Mouse (Mus musculus) thymus, adult 2 months (tissue): ENCODE data around the gene Cebpb. TPM values are rescaled to one million over a fixed set of nuclear protein-coding genes. Genes with fewer than 3 reads are reported as not detected.

Experiments used
- DNase-seq: peaks from one replicate; pipeline ENCODE4 v3.0.0; 2021
- H3K27ac ChIP-seq: fragments of 200-500 bp; 2 replicates; pipeline ENCODE4 v1.5.1; 2012; ENCODE audit warnings: low read length, control low read depth; ENCODE audit not compliant: control insufficient read depth, insufficient read depth
- H3K27me3 ChIP-seq: fragments of 200-500 bp; 2 replicates; pipeline ENCODE4 v1.6.1; 2012; ENCODE audit warnings: mild to moderate bottlenecking, low read length, moderate library complexity, mixed read lengths; ENCODE audit not compliant: control insufficient read depth, insufficient read depth
- H3K36me3 ChIP-seq: fragments of 200-500 bp; 2 replicates; pipeline ENCODE4 v1.6.1; 2012; ENCODE audit warnings: mild to moderate bottlenecking, low read length, moderate library complexity; ENCODE audit not compliant: control insufficient read depth, insufficient read depth
- H3K4me1 ChIP-seq: fragments of 200-500 bp; replicated peaks from 2 replicates; pipeline ENCODE4 v1.6.1; 2012; ENCODE audit warnings: low read length; ENCODE audit not compliant: control insufficient read depth, insufficient read depth
- H3K4me3 ChIP-seq: fragments of 200-500 bp; 2 replicates; pipeline ENCODE4 v1.5.1; 2012; ENCODE audit warnings: mild to moderate bottlenecking, low read length, control low read depth, moderate library complexity; ENCODE audit not compliant: control insufficient read depth, insufficient read depth
- CTCF ChIP-seq: fragments of 200-500 bp; IDR thresholded peaks from 2 replicates; pipeline ENCODE4 v1.5.1; 2012; ENCODE audit warnings: mild to moderate bottlenecking, control low read depth, low read length, moderate library complexity, borderline replicate concordance; ENCODE audit not compliant: control insufficient read depth, poor library complexity, insufficient read depth; ENCODE audit errors: extremely low read depth
- POLR2A ChIP-seq: fragments of 200-500 bp; IDR thresholded peaks from 2 replicates; pipeline ENCODE4 v1.6.1; 2012; ENCODE audit warnings: mild to moderate bottlenecking, low read length, control low read depth, moderate library complexity; ENCODE audit not compliant: control insufficient read depth, poor library complexity, insufficient read depth; ENCODE audit errors: extremely low read depth
- WGBS: fragments of 180-500 bp; shearing (Covaris S2); methylation state at CpG from one replicate; pipeline ENCODE4 v1.1.7; 2018; 5-methylcytosine and 5-hydroxymethylcytosine counted together
- polyA plus RNA-seq: library from polyadenylated mRNA; depleted of rRNA; stranded (reverse); fragments of >200 nt; gene quantifications from 2 replicates; pipeline ENCODE4 v1.2.3, GENCODE M21; 2012

Gene Cebpb
- polyA plus RNA-seq, 1 experiment: 69.6 TPM

DNA sequence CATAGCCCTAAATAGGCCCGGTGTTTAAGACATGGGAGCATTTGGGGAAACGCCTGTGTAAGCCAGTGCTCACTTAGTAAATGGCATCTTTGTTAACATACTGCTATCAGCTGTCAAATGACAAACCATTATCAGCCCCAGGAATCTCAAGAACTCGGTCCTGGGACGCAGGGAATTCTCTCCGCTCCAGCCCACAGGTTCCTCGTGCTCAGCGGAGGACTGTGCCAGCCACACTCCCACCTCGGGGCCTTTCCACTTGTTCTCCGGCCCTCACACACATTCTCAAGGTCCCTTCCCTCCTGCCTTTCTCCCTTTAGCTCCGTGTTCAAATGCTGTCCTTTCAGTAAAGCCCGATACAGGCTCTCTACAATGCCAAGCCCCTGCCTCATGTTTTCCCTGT, 30.0 kb upstream of the Cebpb start:
- Histone ChIP-seq H3K27me3 (no peaks in the 10 kb centered on the region), H3K4me3 (no peak overlapping the region), H3K4me1 (peaks cover 61% of the 10 kb centered on the region), H3K36me3 (peaks cover 6% of the 10 kb centered on the region; the same call in 1 of the 2 replicates), H3K27ac (no peak overlapping the region)
- TF ChIP-seq POLR2A (no peak), CTCF (no peak)
- WGBS: 91% methylated on average over 11 of the region's 11 CpGs
- DNase-seq: no peak

DNA sequence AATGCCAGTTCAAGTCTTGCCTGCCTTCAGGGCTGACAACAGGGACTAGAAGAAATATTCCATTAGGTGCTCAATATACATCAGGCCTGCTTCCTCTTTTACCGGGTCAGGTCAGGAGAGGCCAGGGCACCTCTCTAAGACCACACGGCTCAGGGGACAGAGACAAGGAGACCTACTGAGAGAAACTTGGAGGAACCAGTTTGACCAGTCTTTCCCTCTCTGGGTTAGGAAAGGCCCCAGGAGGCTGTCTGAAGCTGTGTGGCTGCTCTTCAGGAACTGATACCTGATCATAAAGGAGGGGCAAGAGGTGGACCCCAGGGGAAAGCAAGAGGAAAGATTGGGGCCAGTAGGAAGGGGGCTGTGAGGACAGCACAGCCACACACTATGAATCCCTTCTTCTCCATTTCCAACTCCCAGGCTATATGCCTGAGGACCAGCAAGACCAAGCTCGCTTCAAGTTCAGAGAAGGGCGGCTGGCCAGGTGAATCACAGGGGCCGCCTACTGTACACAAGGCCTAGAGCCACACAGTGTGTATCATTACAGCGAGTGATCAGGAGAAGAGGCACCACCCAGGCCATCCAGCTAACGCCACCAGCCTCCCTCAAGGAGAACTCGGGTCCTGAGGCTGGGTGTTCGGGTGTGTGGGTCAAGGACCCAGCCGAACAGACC, 29.4 kb upstream of the Cebpb start:
- no peak for TF ChIP-seq CTCF
- TF ChIP-seq POLR2A: no peak
- Histone ChIP-seq H3K27ac (no peak overlapping the region), H3K36me3 (peaks cover under 1% of the 10 kb centered on the region; the same call in 1 of the 2 replicates), H3K4me1 (peaks cover 61% of the 10 kb centered on the region), H3K27me3 (no peaks in the 10 kb centered on the region), H3K4me3 (no peak overlapping the region)
- no peak for DNase-seq
- WGBS: 76% methylated on average over 10 of the region's 10 CpGs

DNA sequence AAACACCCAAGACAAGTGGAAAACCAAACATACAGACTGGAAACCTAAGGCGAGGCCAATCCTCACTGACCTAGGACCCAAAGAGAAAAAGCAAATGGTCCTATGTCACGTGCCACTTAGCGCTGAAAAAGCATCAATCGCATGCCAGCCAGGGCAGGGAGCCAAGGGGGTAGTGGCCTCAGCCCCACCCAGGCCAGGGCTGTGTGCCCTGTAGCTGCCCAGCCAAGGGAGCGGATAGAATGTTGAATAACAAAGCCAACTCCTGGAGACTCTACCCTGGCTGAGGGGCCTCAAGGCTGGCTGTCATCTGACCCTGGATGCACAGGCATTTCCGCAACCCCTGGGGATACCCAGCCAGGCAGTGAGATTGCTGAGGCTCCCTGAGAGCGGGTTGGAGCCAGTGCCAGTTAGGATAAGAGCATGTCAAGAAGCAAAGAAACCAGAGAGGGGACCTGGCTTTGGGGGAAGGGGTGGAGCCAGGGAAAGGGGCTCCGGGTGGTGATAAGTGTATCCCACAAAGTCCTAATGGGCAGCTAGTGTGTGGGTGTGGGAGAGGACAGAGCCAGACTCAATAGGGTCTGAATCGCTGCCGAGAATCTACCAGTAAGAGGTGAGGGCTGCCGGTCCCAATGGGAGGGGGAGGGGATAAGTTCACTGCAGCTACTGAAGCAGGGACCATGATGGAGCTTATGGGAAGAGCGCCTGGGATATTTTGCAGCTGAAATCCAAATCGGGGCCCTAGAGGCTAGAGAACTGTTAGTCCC, 28.7 kb upstream of the Cebpb start:
- H3K36me3 ChIP-seq: no peaks in the 10 kb centered on the region
- 51% methylated on average over 13 of the region's 13 CpGs for WGBS
- peak overlapping the region; percentile 0; the same call in 1 of the 2 replicates for H3K27ac ChIP-seq
- peak overlapping the region; percentile 95 for H3K4me3 ChIP-seq
- H3K4me1 ChIP-seq: peaks cover 59% of the 10 kb centered on the region
- no peak for TF ChIP-seq POLR2A
- no peak for TF ChIP-seq CTCF
- no peaks in the 10 kb centered on the region for H3K27me3 ChIP-seq
- no peak for DNase-seq

DNA sequence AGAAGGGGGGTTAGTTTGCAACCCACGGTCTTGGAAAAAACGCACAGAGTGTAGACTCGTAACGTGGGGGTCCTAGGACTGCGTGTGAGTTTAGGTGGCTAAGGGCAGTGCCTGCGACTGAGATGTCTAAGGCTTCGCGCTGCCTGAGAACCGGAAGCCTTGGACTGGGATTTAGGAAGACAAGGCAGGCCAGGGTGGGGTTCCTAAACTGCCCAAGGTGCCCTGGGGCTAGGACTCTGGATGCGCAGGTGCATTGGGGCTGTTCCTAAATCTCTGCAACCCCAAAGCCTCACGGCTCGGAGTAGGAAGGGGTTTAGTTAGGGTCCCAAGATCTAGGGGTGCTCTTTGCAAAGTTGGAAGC, 28.1 kb upstream of the Cebpb start:
- no peak for DNase-seq
- WGBS: 3% methylated on average over 12 of the region's 12 CpGs
- H3K27ac ChIP-seq: peak overlapping the region; percentile 16; the same call in 1 of the 2 replicates
- no peak for TF ChIP-seq CTCF
- no peak for TF ChIP-seq POLR2A
- H3K4me1 ChIP-seq: peaks cover 57% of the 10 kb centered on the region
- peak overlapping the region; percentile 95 for H3K4me3 ChIP-seq
- H3K36me3 ChIP-seq: no peaks in the 10 kb centered on the region
- H3K27me3 ChIP-seq: no peaks in the 10 kb centered on the region

- peak within 1 kb of the TSS; percentile 16; the same call in 1 of the 2 replicates for H3K27ac ChIP-seq
- TF ChIP-seq CTCF (no peak), POLR2A (peak; percentile 96)
- 2% methylated on average over 109 of the region's 110 CpGs for WGBS
- peaks cover 50% of the 10 kb centered on the region for H3K4me1 ChIP-seq
- no peaks in the 10 kb centered on the region for H3K36me3 ChIP-seq
- peak; percentile 93 for DNase-seq
- peak within 1 kb of the TSS; percentile 100 for H3K4me3 ChIP-seq
- no peaks in the 10 kb centered on the region for H3K27me3 ChIP-seq
Observed at GRCm38 (mm10) chr2:167661270-167662203, 27.2 kb upstream of the Cebpb start, which contains the start of gene Gm20431. Gm20431 (minus strand) TSS chr2:167661496.

DNA sequence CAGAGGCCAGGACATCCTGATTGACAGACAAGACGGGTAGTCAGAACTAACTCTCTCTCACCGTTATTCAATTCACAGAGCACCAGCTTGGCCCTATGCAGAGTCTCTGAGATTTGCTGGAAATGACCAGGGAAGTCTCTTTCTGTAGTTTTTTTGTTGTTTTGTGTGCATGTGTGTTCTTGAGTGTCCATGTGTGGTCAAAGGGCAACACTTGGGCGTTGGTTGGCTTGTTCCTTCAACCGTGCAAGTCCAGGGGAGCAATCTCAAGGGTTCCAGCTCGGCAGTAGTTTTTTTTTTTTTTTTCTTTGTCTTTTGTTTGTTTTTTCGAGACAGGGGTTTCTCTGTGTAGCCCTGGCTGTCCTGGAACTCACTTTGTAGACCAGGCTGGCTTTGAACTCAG, 26.0 kb upstream of the Cebpb start:
- DNase-seq: no peak
- WGBS: 80% methylated on average over 6 of the region's 6 CpGs
- TF ChIP-seq POLR2A: no peak

More for the DNA sequence above, 26.0 kb upstream of the Cebpb start:
- Histone ChIP-seq H3K27ac (no peak overlapping the region), H3K36me3 (no peaks in the 10 kb centered on the region), H3K4me1 (peaks cover 40% of the 10 kb centered on the region), H3K4me3 (no peak overlapping the region), H3K27me3 (no peaks in the 10 kb centered on the region)
